Mouse (Mus musculus): ENCODE data around the gene Zfand2b.

Zfand2b gene

GRCm38 (mm10) chr1:75168472-75169464, at the start of gene Zfand2b:
Gene Zfand2b, plus strand, starts transcription at chr1:75168646.
- DNase-seq, result peak; percentile 99

GRCm38 (mm10) chr1:75122211-75122610, 46.2 kb upstream of the Zfand2b start:
- DNase-seq, result peak; percentile 32

- peak; percentile 98 for DNase-seq
Measured at GRCm38 (mm10) chr1:75124346-75125321, 43.8 kb upstream of the Zfand2b start, which contains the start of gene Nhej1. Gene Nhej1, minus strand, starts transcription at chr1:75125200.

- no peak for DNase-seq
Measured at GRCm38 (mm10) chr1:75125418-75125817, 43.0 kb upstream of the Zfand2b start.

GRCm38 (mm10) chr1:75128641-75129040, 39.8 kb upstream of the Zfand2b start:
- no peak for DNase-seq

GRCm38 (mm10) chr1:75133421-75134207, 34.8 kb upstream of the Zfand2b start, which contains the start of gene Slc23a3:
Gene Slc23a3, minus strand, starts transcription at chr1:75133890.
- DNase-seq, result peak; percentile 81

- DNase-seq, result no peak
Measured at GRCm38 (mm10) chr1:75136293-75136692, 32.2 kb upstream of the Zfand2b start.

GRCm38 (mm10) chr1:75136730-75137129, 31.7 kb upstream of the Zfand2b start:
- no peak for DNase-seq

- peak; percentile 2 for DNase-seq
Measured at GRCm38 (mm10) chr1:75138448-75138847, 30.0 kb upstream of the Zfand2b start.

- peak; percentile 63 for DNase-seq
Measured at GRCm38 (mm10) chr1:75140601-75141190, 27.8 kb upstream of the Zfand2b start.

GRCm38 (mm10) chr1:75141486-75142190, 26.8 kb upstream of the Zfand2b start:
- DNase-seq, result peak; percentile 71

- peak; percentile 98 for DNase-seq
Measured at GRCm38 (mm10) chr1:75142301-75143261, 25.9 kb upstream of the Zfand2b start, which contains the start of the genes Cnppd1 and Retreg2. Gene Cnppd1, minus strand, starts transcription at chr1:75142711. Gene Retreg2, plus strand, starts transcription at chr1:75142778.

GRCm38 (mm10) chr1:75145589-75145988, 22.9 kb upstream of the Zfand2b start:
- no peak for DNase-seq

GRCm38 (mm10) chr1:75147411-75148135, 20.9 kb upstream of the Zfand2b start:
- peak; percentile 78 for DNase-seq

- DNase-seq, result peak; percentile 60
Measured at GRCm38 (mm10) chr1:75148727-75149126, 19.7 kb upstream of the Zfand2b start.

- no peak for DNase-seq
Measured at GRCm38 (mm10) chr1:75155837-75156236, 12.6 kb upstream of the Zfand2b start.

GRCm38 (mm10) chr1:75158990-75159389, 9.5 kb upstream of the Zfand2b start:
- no peak for DNase-seq

- DNase-seq, result no peak
Measured at GRCm38 (mm10) chr1:75159540-75160255, 8.7 kb upstream of the Zfand2b start.
